Mouse (Mus musculus) cerebellum, adult 11 months (tissue): ENCODE results near the gene Zfp618.

Source experiments
- DNase-seq: peaks from one replicate; pipeline ENCODE4 v3.0.0; 2022

Zfp618 gene

GRCm38 (mm10) chr4:63032581-63033006, 67.2 kb downstream of the Zfp618 start:
- no peak for DNase-seq

- no peak for DNase-seq
These were observed 68.4 kb downstream of the Zfp618 start for GRCm38 (mm10) chr4:63033724-63034123.

- DNase-seq: no peak
These were observed 70.6 kb downstream of the Zfp618 start for GRCm38 (mm10) chr4:63035991-63036390.

- DNase-seq: no peak
These were observed 71.4 kb downstream of the Zfp618 start for GRCm38 (mm10) chr4:63036790-63037189.

- DNase-seq: no peak
These were observed 72.2 kb downstream of the Zfp618 start for GRCm38 (mm10) chr4:63037555-63037954.

GRCm38 (mm10) chr4:63038265-63038664, 72.9 kb downstream of the Zfp618 start:
- no peak for DNase-seq

- DNase-seq: no peak
These were observed 73.6 kb downstream of the Zfp618 start for GRCm38 (mm10) chr4:63038937-63039336.

GRCm38 (mm10) chr4:63048606-63049005, 83.2 kb downstream of the Zfp618 start:
- DNase-seq: no peak

GRCm38 (mm10) chr4:63049596-63050318, 84.4 kb downstream of the Zfp618 start:
- DNase-seq: no peak

GRCm38 (mm10) chr4:63050319-63050676, 84.9 kb downstream of the Zfp618 start:
- DNase-seq: no peak

GRCm38 (mm10) chr4:63050949-63051348, 85.6 kb downstream of the Zfp618 start:
- no peak for DNase-seq

- no peak for DNase-seq
These were observed 86.7 kb downstream of the Zfp618 start for GRCm38 (mm10) chr4:63051940-63052661.

- DNase-seq: no peak
These were observed 87.3 kb downstream of the Zfp618 start for GRCm38 (mm10) chr4:63052662-63053033.

GRCm38 (mm10) chr4:63055216-63055745, 89.9 kb downstream of the Zfp618 start:
- no peak for DNase-seq

GRCm38 (mm10) chr4:63056641-63057415, 91.5 kb downstream of the Zfp618 start:
- no peak for DNase-seq

GRCm38 (mm10) chr4:63057581-63057980, 92.2 kb downstream of the Zfp618 start:
- DNase-seq: no peak

- no peak for DNase-seq
These were observed 93.3 kb downstream of the Zfp618 start for GRCm38 (mm10) chr4:63058686-63059085.

- DNase-seq: no peak
These were observed 95.0 kb downstream of the Zfp618 start for GRCm38 (mm10) chr4:63060358-63060757.

GRCm38 (mm10) chr4:63061411-63061810, 96.0 kb downstream of the Zfp618 start:
- DNase-seq: no peak

- DNase-seq: no peak
These were observed 98.0 kb downstream of the Zfp618 start for GRCm38 (mm10) chr4:63063360-63063759.

- DNase-seq: no peak
These were observed 99.5 kb downstream of the Zfp618 start for GRCm38 (mm10) chr4:63064911-63065310.

GRCm38 (mm10) chr4:63066796-63067195, 101.4 kb downstream of the Zfp618 start:
- DNase-seq: no peak

GRCm38 (mm10) chr4:63067822-63068221, 102.4 kb downstream of the Zfp618 start:
- DNase-seq: no peak
